Mouse (Mus musculus) embryonic facial prominence, embryonic 15.5 days (tissue): ENCODE results near the gene E130114P18Rik. TPM values are rescaled to one million over a fixed set of nuclear protein-coding genes. Genes with fewer than 3 reads are reported as not detected.

Experiments used
- ATAC-seq: fragments of 200-750 bp; cut with Nextera tagmentation; 2 replicates; pipeline ENCODE4 v1.8.0; 2017; ENCODE audit warnings: low read depth, moderate TSS enrichment; ENCODE audit not compliant: insufficient number of reproducible peaks, low FRiP score, low TSS enrichment
- H3K27ac ChIP-seq: fragments of 300-500 bp; sonication (generic); replicated peaks from 2 replicates; pipeline ENCODE4 v1.5.1; 2015; ENCODE audit warnings: mild to moderate bottlenecking, inconsistent platforms
- H3K27me3 ChIP-seq: fragments of 300-500 bp; sonication (generic); 2 replicates; pipeline ENCODE4 v1.6.1; 2015; ENCODE audit warnings: inconsistent platforms
- H3K36me3 ChIP-seq: fragments of 300-500 bp; sonication (generic); 2 replicates; pipeline ENCODE4 v1.6.1; 2015; ENCODE audit warnings: mild to moderate bottlenecking, inconsistent platforms
- H3K4me1 ChIP-seq: fragments of 300-500 bp; sonication (generic); 2 replicates; pipeline ENCODE4 v1.6.1; 2015; ENCODE audit warnings: inconsistent platforms
- H3K4me2 ChIP-seq: fragments of 300-500 bp; sonication (generic); replicated peaks from 2 replicates; pipeline ENCODE4 v1.6.1; 2015; ENCODE audit warnings: mild to moderate bottlenecking, inconsistent platforms
- H3K4me3 ChIP-seq: fragments of 300-500 bp; sonication (generic); replicated peaks from 2 replicates; pipeline ENCODE4 v1.5.1; 2015; ENCODE audit warnings: mild to moderate bottlenecking, inconsistent platforms
- H3K9ac ChIP-seq: fragments of 300-500 bp; sonication (generic); 2 replicates; pipeline ENCODE4 v1.6.1; 2015; ENCODE audit warnings: inconsistent platforms
- H3K9me3 ChIP-seq: fragments of 300-500 bp; sonication (generic); replicated peaks from 2 replicates; pipeline ENCODE4 v1.6.1; 2016; ENCODE audit warnings: inconsistent platforms
- WGBS: fragments of 180-500 bp; shearing (Covaris S2); methylation state at CpG from one replicate; pipeline ENCODE4 v1.1.7; 2015; 5-methylcytosine and 5-hydroxymethylcytosine counted together
- polyA plus RNA-seq: library from polyadenylated mRNA; unstranded; fragments of >200 nt; fragmentation: Nextera tagmentation; extraction: Ambion mirVana; gene quantifications from 2 replicates; pipeline ENCODE4 v1.2.1, GENCODE M21; 2015

Gene E130114P18Rik
- polyA plus RNA-seq, 1 experiment from 2014 or later, result 4.2 TPM

DNA sequence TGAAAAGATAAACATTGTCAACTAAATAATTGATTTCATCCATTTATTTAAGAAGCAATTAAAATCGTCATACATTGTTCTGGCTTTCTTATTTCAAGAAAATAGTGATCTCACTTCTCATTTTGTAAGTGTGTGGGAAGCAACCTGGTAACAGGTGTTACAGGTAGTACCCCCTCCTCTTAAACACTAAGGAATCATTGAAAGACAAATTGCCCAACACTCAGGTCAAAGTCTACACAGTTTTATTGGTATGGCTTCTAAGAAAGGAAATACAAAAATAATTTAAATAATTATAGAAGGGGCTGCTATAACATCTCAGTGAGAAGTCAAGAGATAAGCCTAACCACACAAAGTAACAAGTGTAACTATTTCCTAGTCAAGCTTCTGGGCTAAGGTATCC is 188.1 kb downstream of the E130114P18Rik start:
- WGBS, result 44% methylated on average over 1 of the region's 1 CpGs
- H3K27ac ChIP-seq, result no peak overlapping the region
- no peaks in the 10 kb centered on the region for H3K36me3 ChIP-seq
- H3K4me1 ChIP-seq, result no peaks in the 10 kb centered on the region
- H3K27me3 ChIP-seq, result no peaks in the 10 kb centered on the region
- no peaks in the 10 kb centered on the region for H3K9me3 ChIP-seq
- no peak overlapping the region for H3K9ac ChIP-seq
- no peak overlapping the region for H3K4me2 ChIP-seq
- no peak overlapping the region for H3K4me3 ChIP-seq
- ATAC-seq, result no peak

DNA sequence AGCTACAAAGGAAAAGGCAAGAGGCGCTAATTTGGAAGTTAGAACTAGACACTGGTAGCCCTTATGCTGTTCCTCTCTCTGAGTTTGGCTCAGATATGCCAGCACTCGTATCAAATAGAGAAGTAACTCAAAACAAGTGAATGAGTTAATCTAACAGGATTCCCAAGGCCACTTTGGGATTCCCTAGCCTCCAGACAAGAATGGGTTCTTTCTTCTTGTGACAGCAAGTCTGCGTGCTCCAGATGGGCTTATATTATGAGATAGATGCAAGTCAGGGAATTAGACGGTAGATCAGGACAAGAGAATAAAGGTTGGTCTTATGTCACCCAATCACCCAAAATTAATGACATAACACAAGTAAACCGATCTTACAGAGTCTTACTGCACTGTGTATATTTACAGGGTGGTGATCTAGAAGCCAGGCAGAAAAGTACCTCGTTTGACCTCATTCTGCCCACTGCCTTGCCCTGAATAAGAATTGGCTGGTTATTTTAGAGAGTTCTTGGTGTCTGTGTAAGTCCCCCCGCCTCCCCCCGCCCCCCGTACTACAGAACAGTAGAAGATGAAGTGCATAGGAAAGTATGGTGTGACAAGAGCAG is 190.4 kb downstream of the E130114P18Rik start:
- Histone ChIP-seq H3K36me3 (no peaks in the 10 kb centered on the region), H3K27ac (no peak overlapping the region), H3K4me3 (no peak overlapping the region), H3K27me3 (peaks cover 3% of the 10 kb centered on the region), H3K9me3 (no peaks in the 10 kb centered on the region), H3K4me2 (no peak overlapping the region), H3K9ac (no peak overlapping the region), H3K4me1 (peaks cover 3% of the 10 kb centered on the region; the same call in 1 of the 2 replicates)
- ATAC-seq, result no peak
- 56% methylated on average over 9 of the region's 9 CpGs for WGBS

DNA sequence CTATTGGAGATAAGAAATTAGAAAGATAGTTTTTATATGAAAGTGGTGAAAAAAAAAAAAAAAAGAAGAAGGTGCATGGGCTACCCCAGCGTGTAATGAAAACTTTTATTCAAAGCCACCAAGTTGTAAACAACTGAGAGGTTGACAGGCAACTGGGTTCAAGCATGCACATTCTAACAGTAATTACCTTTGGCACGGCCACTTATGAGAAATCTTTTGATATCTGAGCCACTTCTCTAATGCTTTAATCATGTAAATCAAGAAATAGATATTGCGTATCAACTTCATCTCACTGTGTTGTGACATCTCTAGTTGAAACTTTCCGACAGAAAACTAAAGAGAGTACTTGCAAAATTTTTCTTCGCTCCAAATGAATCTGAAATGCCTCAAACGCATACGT is 192.7 kb downstream of the E130114P18Rik start:
- H3K9ac ChIP-seq, result no peak overlapping the region
- H3K36me3 ChIP-seq, result no peaks in the 10 kb centered on the region
- ATAC-seq, result no peak
- WGBS, result 40% methylated on average over 7 of the region's 7 CpGs
- H3K27ac ChIP-seq, result no peak overlapping the region
- no peak overlapping the region for H3K4me2 ChIP-seq
- H3K27me3 ChIP-seq, result peaks cover 11% of the 10 kb centered on the region
- H3K4me3 ChIP-seq, result no peak overlapping the region
- H3K9me3 ChIP-seq, result no peaks in the 10 kb centered on the region
- peaks cover 3% of the 10 kb centered on the region; the same call in 1 of the 2 replicates for H3K4me1 ChIP-seq

DNA sequence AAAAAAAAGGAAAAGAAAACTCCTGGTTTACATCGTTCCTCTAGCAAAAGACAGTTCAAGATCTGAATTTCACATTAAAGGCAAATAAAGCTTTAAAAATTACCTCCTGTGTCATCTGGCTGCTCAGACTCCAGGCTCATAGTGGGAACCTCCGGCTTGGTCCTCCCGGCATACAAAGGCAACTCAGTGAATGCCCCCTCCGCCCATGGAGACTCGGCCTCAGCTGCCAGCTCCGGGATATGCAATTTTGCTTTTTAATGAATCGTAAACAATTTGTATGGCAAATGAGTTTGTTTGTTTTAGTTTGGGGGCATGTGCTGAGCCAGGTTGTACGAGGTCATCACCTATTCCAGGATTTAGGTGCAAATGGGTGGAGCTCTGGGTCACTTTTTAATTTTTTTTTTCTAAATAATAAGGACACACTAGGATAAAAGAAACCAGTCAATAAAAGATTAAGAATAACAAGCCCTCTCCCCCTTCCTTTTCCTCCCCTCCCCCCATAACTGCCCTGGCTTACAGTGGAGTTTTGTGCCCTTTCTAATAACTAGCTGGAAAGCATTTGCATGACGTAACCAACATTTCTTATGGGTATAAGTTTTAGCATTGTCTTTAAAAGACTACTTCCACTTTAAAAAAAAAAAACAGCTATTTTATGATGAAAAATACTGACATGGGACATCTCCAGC is 193.3 kb downstream of the E130114P18Rik start:
- H3K4me1 ChIP-seq, result peaks cover 3% of the 10 kb centered on the region; the same call in 1 of the 2 replicates
- H3K36me3 ChIP-seq, result no peaks in the 10 kb centered on the region
- ATAC-seq, result no peak
- no peaks in the 10 kb centered on the region for H3K9me3 ChIP-seq
- peak overlapping the region; percentile 17 for H3K4me3 ChIP-seq
- WGBS, result 43% methylated on average over 9 of the region's 9 CpGs
- peaks cover 11% of the 10 kb centered on the region for H3K27me3 ChIP-seq
- H3K9ac ChIP-seq, result no peak overlapping the region
- 0 out of 2 replicates have a peak overlapping the region, but pooled peaks have one; percentile 10 for H3K4me2 ChIP-seq
- H3K27ac ChIP-seq, result peak overlapping the region; percentile 44; the same call in 1 of the 2 replicates

DNA sequence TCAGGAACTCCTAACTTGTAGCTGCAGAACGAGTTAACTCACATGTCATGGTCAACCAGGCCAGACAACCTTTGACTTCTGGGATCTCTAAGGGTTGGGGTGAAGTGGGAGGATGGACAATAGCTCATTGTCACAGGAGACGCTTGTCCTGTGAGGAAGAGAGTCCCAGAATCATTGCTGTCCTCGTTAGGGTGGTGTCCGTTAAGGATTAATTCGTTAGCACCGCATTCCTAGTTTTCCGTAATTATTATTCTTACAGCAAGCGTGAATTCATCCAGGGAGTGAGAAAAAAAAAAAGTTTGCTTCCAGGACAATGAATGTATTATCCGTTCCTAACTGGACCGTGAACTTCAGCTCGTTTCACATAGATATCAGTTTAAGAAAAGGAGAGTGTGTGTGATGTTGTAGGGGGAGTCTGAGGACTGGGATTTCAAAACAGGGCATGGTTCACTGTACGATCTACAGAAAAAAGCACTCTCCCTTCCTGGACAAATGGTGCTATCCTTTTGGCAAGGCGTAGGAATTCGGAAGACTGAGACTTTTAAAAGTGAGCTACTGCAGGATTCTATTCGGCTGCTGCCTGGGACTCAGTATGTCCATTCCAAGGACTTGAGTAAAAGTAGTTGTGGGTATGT is 195.0 kb downstream of the E130114P18Rik start:
- Histone ChIP-seq H3K27me3 (peaks cover 11% of the 10 kb centered on the region), H3K9ac (no peak overlapping the region), H3K4me3 (peak overlapping the region; percentile 28), H3K4me2 (peak overlapping the region; percentile 34), H3K9me3 (no peaks in the 10 kb centered on the region), H3K4me1 (peaks cover 11% of the 10 kb centered on the region; the same call in 1 of the 2 replicates), H3K36me3 (no peaks in the 10 kb centered on the region), H3K27ac (peak overlapping the region; percentile 48)
- 25% methylated on average over 15 of the region's 15 CpGs for WGBS
- no peak for ATAC-seq

DNA sequence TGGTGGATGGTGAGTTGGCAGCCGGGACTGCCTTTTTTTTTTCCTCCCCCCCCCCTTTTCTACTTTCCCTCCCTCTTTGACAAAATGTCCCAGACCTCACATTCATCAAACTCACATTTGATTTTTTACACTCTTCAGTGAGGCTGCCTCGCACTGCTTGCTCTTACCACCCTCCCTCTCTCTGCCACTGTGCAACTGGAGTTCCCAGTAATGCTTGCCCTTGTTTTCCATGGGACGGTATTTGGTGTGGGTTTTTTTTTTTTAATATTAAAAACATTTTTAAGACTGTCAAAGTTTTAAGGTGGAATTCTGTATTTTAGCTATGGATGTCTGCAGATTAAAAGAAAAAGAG is 195.8 kb downstream of the E130114P18Rik start:
- no peak for ATAC-seq
- 30% methylated on average over 3 of the region's 3 CpGs for WGBS
- Histone ChIP-seq H3K4me3 (peak overlapping the region; percentile 28), H3K4me1 (peaks cover 16% of the 10 kb centered on the region), H3K9ac (no peak overlapping the region), H3K27me3 (peaks cover 11% of the 10 kb centered on the region), H3K27ac (peak overlapping the region; percentile 39; the same call in 1 of the 2 replicates), H3K9me3 (no peaks in the 10 kb centered on the region), H3K4me2 (peak overlapping the region; percentile 34), H3K36me3 (no peaks in the 10 kb centered on the region)

DNA sequence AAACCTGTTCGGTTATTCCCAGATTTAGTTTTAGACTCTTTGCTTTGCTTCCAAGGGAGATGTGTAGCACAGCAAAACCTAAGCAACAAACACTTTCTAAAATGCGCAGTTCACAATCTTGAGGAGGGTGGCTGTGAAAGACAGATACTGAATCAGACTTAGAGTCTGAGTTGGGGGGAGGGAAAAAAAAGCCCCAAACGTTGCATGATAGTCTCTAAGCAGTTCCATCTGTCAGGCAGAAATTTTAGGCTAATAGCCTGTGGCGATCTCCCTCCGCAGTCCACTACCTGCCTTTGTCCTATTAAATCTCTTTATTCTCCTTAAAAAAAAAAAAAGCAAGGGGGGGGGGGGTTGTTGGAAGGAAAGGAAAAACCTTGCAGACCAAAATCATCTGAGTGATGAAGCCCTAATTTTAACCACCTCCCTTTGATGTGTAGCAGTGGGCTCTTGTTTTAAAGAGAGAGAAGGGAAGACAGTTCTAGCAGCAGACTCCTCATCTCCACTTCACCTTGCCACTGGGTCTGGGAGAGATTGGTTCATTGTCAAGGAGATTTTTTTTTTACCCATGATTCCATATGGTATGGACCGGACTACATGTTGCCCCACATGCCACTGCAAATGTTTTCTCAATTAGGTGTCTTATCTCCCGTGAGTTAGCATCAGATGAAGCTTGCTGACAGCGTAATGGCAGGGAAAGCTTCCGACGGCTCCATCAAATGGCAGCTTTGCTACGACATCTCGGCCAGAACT is 196.4 kb downstream of the E130114P18Rik start:
- H3K9ac ChIP-seq, result no peak overlapping the region
- H3K4me1 ChIP-seq, result peaks cover 16% of the 10 kb centered on the region
- no peaks in the 10 kb centered on the region for H3K9me3 ChIP-seq
- ATAC-seq, result no peak
- peaks cover 11% of the 10 kb centered on the region for H3K27me3 ChIP-seq
- peak overlapping the region; percentile 39; the same call in 1 of the 2 replicates for H3K27ac ChIP-seq
- H3K4me2 ChIP-seq, result peak overlapping the region; percentile 34
- H3K4me3 ChIP-seq, result peak overlapping the region; percentile 28
- 29% methylated on average over 12 of the region's 12 CpGs for WGBS
- H3K36me3 ChIP-seq, result no peaks in the 10 kb centered on the region

DNA sequence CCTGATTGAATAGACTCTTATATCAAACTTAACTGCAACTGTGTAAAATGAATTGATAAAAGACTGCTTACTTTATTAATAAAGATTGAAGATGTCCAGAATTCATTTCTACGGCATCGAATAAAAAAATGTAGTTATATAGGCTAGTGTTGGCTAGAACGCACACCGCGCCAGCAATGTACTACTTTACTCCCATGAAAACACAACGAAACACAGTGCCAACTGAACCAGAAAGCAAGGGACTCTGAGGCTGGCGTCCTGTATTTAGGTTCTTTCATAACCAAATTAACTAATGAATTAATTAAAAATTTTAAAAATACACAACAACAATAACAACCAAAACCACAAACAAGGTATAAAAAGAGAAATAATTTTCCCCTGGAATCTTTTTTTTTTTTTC is 197.0 kb downstream of the E130114P18Rik start:
- WGBS, result 81% methylated on average over 7 of the region's 7 CpGs

DNA sequence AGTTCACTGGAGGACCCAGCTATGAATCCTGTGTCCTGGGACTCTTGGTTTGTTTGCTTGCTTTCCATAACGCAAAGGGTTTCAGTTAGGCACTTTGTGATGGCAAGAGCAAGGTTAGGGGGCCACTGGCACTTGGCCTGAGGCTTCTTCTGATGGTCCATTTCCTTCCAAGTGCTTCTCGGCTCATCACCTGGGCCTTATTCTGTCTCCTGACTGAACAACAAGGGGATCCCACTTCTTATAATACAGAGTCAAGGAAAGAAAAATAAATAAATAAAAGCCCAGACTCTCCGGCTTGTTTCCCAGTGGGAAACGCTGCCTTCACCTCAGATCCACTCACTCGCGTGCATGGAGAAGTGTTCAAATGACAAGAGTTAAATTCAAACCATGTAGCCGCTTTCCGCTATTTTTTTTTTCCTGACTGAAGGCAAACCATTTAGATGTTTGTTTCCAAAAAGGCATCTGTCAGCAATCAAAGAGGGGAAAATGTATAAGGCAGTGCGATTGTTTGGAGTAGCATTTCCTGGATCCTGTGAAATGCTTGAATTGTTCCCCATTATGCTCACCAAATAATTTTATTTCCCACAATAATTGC is 199.2 kb downstream of the E130114P18Rik start:
- Histone ChIP-seq H3K27me3 (peaks cover 11% of the 10 kb centered on the region), H3K4me3 (no peak overlapping the region), H3K9me3 (no peaks in the 10 kb centered on the region), H3K4me2 (no peak overlapping the region), H3K9ac (no peak overlapping the region), H3K4me1 (peaks cover 16% of the 10 kb centered on the region), H3K36me3 (no peaks in the 10 kb centered on the region), H3K27ac (peak overlapping the region; percentile 44; the same call in 1 of the 2 replicates)
- WGBS, result 36% methylated on average over 9 of the region's 9 CpGs
- ATAC-seq, result no peak

More for the DNA sequence above, 197.0 kb downstream of the E130114P18Rik start:
- H3K9ac ChIP-seq, result no peak overlapping the region
- no peaks in the 10 kb centered on the region for H3K9me3 ChIP-seq
- ATAC-seq, result no peak
- no peaks in the 10 kb centered on the region for H3K36me3 ChIP-seq
- peaks cover 16% of the 10 kb centered on the region for H3K4me1 ChIP-seq
- H3K4me3 ChIP-seq, result no peak overlapping the region
- peaks cover 11% of the 10 kb centered on the region for H3K27me3 ChIP-seq
- no peak overlapping the region for H3K4me2 ChIP-seq
- H3K27ac ChIP-seq, result no peak overlapping the region

DNA sequence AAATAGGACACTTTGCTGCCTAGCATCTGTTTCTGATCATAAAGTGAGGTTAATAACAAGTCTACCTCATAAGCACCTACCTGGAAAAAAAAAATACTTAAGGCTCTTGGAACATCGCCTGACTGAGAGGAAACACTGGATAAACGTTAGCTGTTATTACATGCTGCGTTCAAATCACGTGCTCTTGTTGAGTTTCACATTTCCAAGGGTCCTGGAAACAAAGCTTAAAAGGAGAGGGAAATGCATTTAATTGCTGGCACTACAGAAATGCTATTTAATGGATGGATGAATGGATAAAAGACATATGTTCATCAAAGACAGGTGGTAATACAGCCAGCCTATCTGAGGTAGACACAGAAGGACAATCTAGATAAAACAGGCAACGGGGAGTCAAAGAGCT is 200.4 kb downstream of the E130114P18Rik start:
- WGBS, result 30% methylated on average over 5 of the region's 5 CpGs
- Histone ChIP-seq H3K4me1 (peaks cover 13% of the 10 kb centered on the region), H3K4me3 (no peak overlapping the region), H3K9me3 (no peaks in the 10 kb centered on the region), H3K36me3 (no peaks in the 10 kb centered on the region), H3K9ac (no peak overlapping the region), H3K27ac (no peak overlapping the region), H3K4me2 (no peak overlapping the region), H3K27me3 (peaks cover 7% of the 10 kb centered on the region)
- ATAC-seq, result no peak
